10 mouse cellular contexts compared by ENCODE assay signal in the genomic region with DNA sequence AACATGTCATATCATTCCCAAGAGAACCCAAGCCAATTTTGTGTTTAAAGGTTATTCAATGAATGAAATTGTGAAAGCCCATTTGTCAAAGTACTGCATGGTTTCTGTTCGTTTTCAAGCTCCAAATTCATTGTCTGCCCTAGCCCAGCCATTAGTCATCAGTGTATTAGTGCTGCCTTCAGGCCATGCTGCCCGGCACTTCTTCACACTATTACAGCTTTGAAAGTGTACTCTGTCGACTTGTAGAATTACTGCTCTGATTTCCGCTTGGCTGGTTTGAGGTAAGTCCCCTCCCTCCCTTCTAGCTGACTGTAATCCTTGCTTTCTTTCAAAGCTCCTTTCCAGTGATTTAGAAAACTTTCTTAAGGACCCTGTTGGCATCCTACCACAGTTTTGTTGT. TPM values are rescaled to one million over a fixed set of nuclear protein-coding genes. Genes with fewer than 3 reads are reported as not detected.
DNase-seq lines count a peak whose midpoint lies in the region; ATAC-seq and TF ChIP-seq lines count a peak whose summit lies in the region.
"Had no signal": no experiment of that assay in that cellular context is flagged by ENCODE, and none has a peak within 500 bp of the region (broad histone marks: within the 10 kb centered on the region; RNA-seq: fewer than 3 reads in every experiment).

No protein-coding gene starts in this region.

- peaks cover 80% of the 10 kb centered on the region for H3K79me3 ChIP-seq in C2C12 (ENCODE audit: low read depth)

- TF ChIP-seq CTCF in C2C12 (IDR thresholded peaks at IDR 0.05; ENCODE audit: control insufficient read depth, insufficient read depth, insufficient read length) = no peak

- 9% methylated on average over 4 of the region's 4 CpGs for WGBS in forebrain, embryonic 12.5 days
- WGBS in midbrain, embryonic 10.5 days = 25% methylated on average over 4 of the region's 4 CpGs

- no peaks in the 10 kb centered on the region for H3K27me3 ChIP-seq in C2C12 (ENCODE audit: control insufficient read depth, insufficient read depth, insufficient read length)
- H3K27me3 ChIP-seq in forebrain, embryonic 12.5 days = no peaks in the 10 kb centered on the region
- peaks cover 25% of the 10 kb centered on the region; the same call in 1 of the 2 replicates for H3K27me3 ChIP-seq in midbrain, embryonic 10.5 days (ENCODE audit: low read depth, poor library complexity, severe bottlenecking)

- peak; percentile 63 for DNase-seq in embryo, embryonic 10 days (ENCODE audit: low spot score)
- no peak for DNase-seq in embryo, embryonic 9.5 days (ENCODE audit: extremely low spot score)
- DNase-seq in midbrain, embryonic 10.5 days (ENCODE audit: low spot score) = no peak
- DNase-seq in cerebellum, adult 8-10 months = no peak
- DNase-seq in kidney, adult 11 months = no peak
- no peak for DNase-seq in urinary bladder, postnatal 36 days (ENCODE audit: low spot score in 2 of 2)
- DNase-seq: cerebellum, adult 2 months had no signal

- peaks cover 75% of the 10 kb centered on the region for H3K4me1 ChIP-seq in forebrain, embryonic 12.5 days
- peaks cover 76% of the 10 kb centered on the region for H3K4me1 ChIP-seq in midbrain, embryonic 10.5 days

- ATAC-seq in forebrain, embryonic 12.5 days (ENCODE audit: low FRiP score) = peak; percentile 45; the same call in 1 of the 2 replicates

- H3K9me3 ChIP-seq in forebrain, embryonic 12.5 days = no peaks in the 10 kb centered on the region
- H3K9me3 ChIP-seq in midbrain, embryonic 10.5 days (replicated peaks) = no peaks in the 10 kb centered on the region

- H3ac ChIP-seq in C2C12 (ENCODE audit: control insufficient read depth, insufficient read length, low read depth) = peak overlapping the region; percentile 13

- peak overlapping the region; percentile 56; the same call in 1 of the 2 replicates for H3K9ac ChIP-seq in forebrain, embryonic 12.5 days

- H3K4me3 ChIP-seq in C2C12 (ENCODE audit: insufficient read depth, poor library complexity, severe bottlenecking) = no peak overlapping the region
- H3K4me3 ChIP-seq in forebrain, embryonic 12.5 days (replicated peaks) = peak overlapping the region; percentile 94
- H3K4me3 ChIP-seq in midbrain, embryonic 10.5 days = peak overlapping the region; percentile 74

- H3K79me2 ChIP-seq in C2C12 (ENCODE audit: control insufficient read depth, insufficient read depth) = peaks cover 97% of the 10 kb centered on the region

- H3K4me2 ChIP-seq in forebrain, embryonic 12.5 days = peak overlapping the region; percentile 68

- H3K27ac ChIP-seq in forebrain, embryonic 12.5 days = peak overlapping the region; percentile 63
- H3K27ac ChIP-seq in midbrain, embryonic 10.5 days (replicated peaks) = no peak overlapping the region
- H3K27ac ChIP-seq: macrophage had no signal

- H3K36me3 ChIP-seq in C2C12 (ENCODE audit: control insufficient read depth, insufficient read depth) = peaks cover 14% of the 10 kb centered on the region
- H3K36me3 ChIP-seq in forebrain, embryonic 12.5 days (replicated peaks) = no peaks in the 10 kb centered on the region
- H3K36me3 ChIP-seq in midbrain, embryonic 10.5 days = peaks cover 3% of the 10 kb centered on the region

TF ChIP-seq in C2C12, 6 proteins besides CTCF, POLR2A, EP300 and RAD21:
- TF ChIP-seq MYOG (IDR thresholded peaks at IDR 0.05; ENCODE audit: control insufficient read depth, extremely low read depth, insufficient read length) = no peak
- TF ChIP-seq FOSL1 (IDR thresholded peaks at IDR 0.05; ENCODE audit: insufficient read depth, low read length, poor library complexity, severe bottlenecking) = no peak
- no peak for TF ChIP-seq USF1 (IDR thresholded peaks at IDR 0.05; ENCODE audit: low read depth)

RNA-seq across cellular contexts. Expression of gene Gli3, which starts 5.4 kb away (rescaled TPM):
- polyA plus RNA-seq in C2C12 (2012; fragmentation: generic; extraction: Trizol) = 6.9 TPM
- 47.2 and 48.2 TPM in 2 replicates for polyA plus RNA-seq in forebrain, embryonic 12.5 days (2016; fragmentation: Nextera tagmentation; extraction: Ambion mirVana)
- 33.5 and 34.5 TPM in 2 replicates for polyA plus RNA-seq in midbrain, embryonic 10.5 days (2016; fragmentation: Nextera tagmentation; extraction: Ambion mirVana)
- polyA plus RNA-seq: macrophage had no signal
